Mouse (Mus musculus): Measurements from ENCODE around the gene Mre11a.

Gene Mre11a

GRCm38 (mm10) chr9:14821396-14821795, 36.9 kb downstream of the Mre11a start:
- DNase-seq (ENCODE audit: low spot score in 2 of 2): no peak

GRCm38 (mm10) chr9:14824840-14825239, 40.4 kb downstream of the Mre11a start:
- DNase-seq (ENCODE audit: low spot score in 2 of 2): no peak

GRCm38 (mm10) chr9:14827875-14828274, 43.4 kb downstream of the Mre11a start:
- no peak for DNase-seq (ENCODE audit: low spot score in 2 of 2)

GRCm38 (mm10) chr9:14832046-14832445, 47.6 kb downstream of the Mre11a start:
- DNase-seq (ENCODE audit: low spot score in 2 of 2): no peak

- no peak for DNase-seq (ENCODE audit: low spot score in 2 of 2)
Measured at GRCm38 (mm10) chr9:14835335-14836075, 51.1 kb downstream of the Mre11a start.

- no peak for DNase-seq (ENCODE audit: low spot score in 2 of 2)
Measured at GRCm38 (mm10) chr9:14839527-14839926, 55.1 kb downstream of the Mre11a start.

- no peak for DNase-seq (ENCODE audit: low spot score in 2 of 2)
Measured at GRCm38 (mm10) chr9:14839970-14840369, 55.5 kb downstream of the Mre11a start.

- peak in 1 of 2 experiments; percentile 38 for DNase-seq (ENCODE audit: low spot score in 2 of 2)
Measured at GRCm38 (mm10) chr9:14841878-14842761, 57.7 kb downstream of the Mre11a start.

- DNase-seq (ENCODE audit: low spot score in 2 of 2): no peak
Measured at GRCm38 (mm10) chr9:14843311-14843857, 58.9 kb downstream of the Mre11a start.

- no peak for DNase-seq (ENCODE audit: low spot score in 2 of 2)
Measured at GRCm38 (mm10) chr9:14843901-14844300, 59.4 kb downstream of the Mre11a start.

GRCm38 (mm10) chr9:14846428-14846827, 62.0 kb downstream of the Mre11a start:
- DNase-seq (ENCODE audit: low spot score in 2 of 2): no peak

- no peak for DNase-seq (ENCODE audit: low spot score in 2 of 2)
Measured at GRCm38 (mm10) chr9:14848267-14848935, 63.9 kb downstream of the Mre11a start.

- no peak for DNase-seq (ENCODE audit: low spot score in 2 of 2)
Measured at GRCm38 (mm10) chr9:14854585-14854984, 70.1 kb downstream of the Mre11a start.

- DNase-seq (ENCODE audit: low spot score in 2 of 2): no peak
Measured at GRCm38 (mm10) chr9:14856922-14857654, 72.6 kb downstream of the Mre11a start.

GRCm38 (mm10) chr9:14858170-14858706, 73.8 kb downstream of the Mre11a start:
- DNase-seq (ENCODE audit: low spot score in 2 of 2): no peak

- DNase-seq (ENCODE audit: low spot score in 2 of 2): no peak
Measured at GRCm38 (mm10) chr9:14858782-14859181, 74.3 kb downstream of the Mre11a start.

- no peak for DNase-seq (ENCODE audit: low spot score in 2 of 2)
Measured at GRCm38 (mm10) chr9:14859868-14860639, 75.6 kb downstream of the Mre11a start, which contains the start of gene Gpr83. Gene Gpr83, plus strand, starts transcription at chr9:14860210.

- no peak for DNase-seq (ENCODE audit: low spot score in 2 of 2)
Measured at GRCm38 (mm10) chr9:14863126-14863525, 78.7 kb downstream of the Mre11a start.

GRCm38 (mm10) chr9:14864726-14865125, 80.3 kb downstream of the Mre11a start:
- no peak for DNase-seq (ENCODE audit: low spot score in 2 of 2)

GRCm38 (mm10) chr9:14866957-14867356, 82.5 kb downstream of the Mre11a start:
- no peak for DNase-seq (ENCODE audit: low spot score in 2 of 2)

Measured in urinary bladder, postnatal 4 days (tissue).